Mouse (Mus musculus) forebrain, embryonic 14.5 days (tissue): ENCODE measurements at regions not wholly inside any gene's neighbourhood (a gene's known extent, or its start where the extent isn't known, plus 50 kb on each side); places are given as distances from the start of the nearest gene placed in this dataset.
A peak's percentile ranks its signal among the peaks of the same experiment; 100 is the strongest.

Source experiments
- ATAC-seq: fragments of 200-750 bp; cut with Nextera tagmentation; 2 replicates; pipeline ENCODE4 v1.8.0; 2017; ENCODE audit warnings: mild to moderate bottlenecking, moderate library complexity
- DNase-seq: peaks from one replicate; pipeline ENCODE4 v3.0.0-alpha.2; 2015; ENCODE audit warnings: low spot score
- H3K27ac ChIP-seq: fragments of 300-500 bp; sonication (generic); 2 replicates; pipeline ENCODE4 v1.5.1; 2014; ENCODE audit warnings: low read depth, mild to moderate bottlenecking, control low read depth, low read length, moderate library complexity
- H3K27me3 ChIP-seq: fragments of 300-500 bp; sonication (generic); replicated peaks from 2 replicates; pipeline ENCODE4 v1.6.1; 2014; ENCODE audit warnings: low read length, control low read depth, mixed read lengths; ENCODE audit not compliant: control insufficient read depth, insufficient read depth
- H3K36me3 ChIP-seq: fragments of 300-500 bp; sonication (generic); 2 replicates; pipeline ENCODE4 v1.6.1; 2014; ENCODE audit warnings: low read length, control low read depth; ENCODE audit not compliant: control insufficient read depth, insufficient read depth
- H3K4me1 ChIP-seq: fragments of 300-500 bp; sonication (generic); 2 replicates; pipeline ENCODE4 v1.6.1; 2014; ENCODE audit warnings: antibody characterized with exemption, low read length, control low read depth; ENCODE audit not compliant: control insufficient read depth, insufficient read depth
- H3K4me2 ChIP-seq: fragments of 300-500 bp; sonication (generic); 2 replicates; pipeline ENCODE4 v1.6.1; 2014; ENCODE audit warnings: mild to moderate bottlenecking, control low read depth, low read length
- H3K4me3 ChIP-seq: fragments of 300-500 bp; sonication (generic); 2 replicates; pipeline ENCODE4 v1.5.1; 2014; ENCODE audit warnings: low read depth, low read length, control low read depth
- H3K9ac ChIP-seq: fragments of 300-500 bp; sonication (generic); 2 replicates; pipeline ENCODE4 v1.6.1; 2014; ENCODE audit warnings: mild to moderate bottlenecking, low read length, control low read depth, moderate library complexity
- H3K9me3 ChIP-seq: fragments of 300-500 bp; sonication (generic); replicated peaks from 2 replicates; pipeline ENCODE4 v1.6.1; 2016; ENCODE audit warnings: low read length, control low read depth, mixed read lengths; ENCODE audit not compliant: control insufficient read depth
- WGBS: fragments of 180-500 bp; shearing (Covaris S2); extraction: QIAGEN DNeasy Blood & Tissue Kit; methylation state at CpG from one replicate; pipeline ENCODE4 v1.1.7; 2014; 5-methylcytosine and 5-hydroxymethylcytosine counted together

DNA sequence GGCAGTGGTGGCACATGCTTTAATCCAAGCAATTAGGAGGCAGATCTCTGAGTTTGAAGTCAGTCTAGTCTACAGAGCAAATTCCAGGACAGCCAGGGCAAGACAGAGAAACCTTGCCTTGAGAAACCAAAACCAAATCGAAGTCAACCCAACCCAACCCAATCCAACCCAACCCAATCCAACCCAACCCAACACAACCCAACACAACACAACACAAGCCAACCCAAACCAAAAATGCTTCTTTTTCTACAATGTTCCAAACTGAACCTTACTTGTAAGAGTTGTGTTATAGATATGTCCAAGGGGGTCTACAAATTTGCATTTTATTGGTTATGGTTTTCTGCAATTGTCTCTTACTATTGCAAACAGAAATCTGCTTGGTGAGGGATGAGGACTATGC lies 52.8 kb upstream of the Chodl start:
- H3K27me3 ChIP-seq: no peaks in the 10 kb centered on the region
- H3K9me3 ChIP-seq: no peaks in the 10 kb centered on the region
- H3K27ac ChIP-seq: no peak overlapping the region
- DNase-seq (no peak), ATAC-seq (no peak)
- no peak overlapping the region for H3K9ac ChIP-seq
- H3K4me2 ChIP-seq: no peak overlapping the region
- H3K36me3 ChIP-seq: no peaks in the 10 kb centered on the region
- 88% methylated on average over 1 of the region's 1 CpGs for WGBS
- no peaks in the 10 kb centered on the region for H3K4me1 ChIP-seq
- H3K4me3 ChIP-seq: no peak overlapping the region

DNA sequence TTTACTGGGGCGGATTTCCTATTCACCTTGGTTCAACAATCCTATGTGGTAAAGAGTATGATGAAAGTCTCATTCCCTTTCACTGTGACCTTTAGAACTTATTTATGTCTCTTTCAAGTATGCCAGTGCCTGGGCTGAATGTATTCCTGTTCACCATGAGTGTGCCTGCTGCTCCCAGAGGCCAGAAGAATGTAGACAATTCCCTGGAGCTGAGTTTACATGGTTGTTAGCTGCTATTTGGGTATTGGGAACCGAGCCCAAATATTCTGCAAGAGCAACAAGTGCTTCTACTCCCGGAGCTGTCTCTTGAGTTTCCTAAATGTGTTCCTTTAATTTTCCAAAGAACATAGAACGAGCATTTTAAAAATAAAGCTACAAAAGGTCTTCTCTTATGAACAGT lies 71.7 kb upstream of the Chodl start:
- 88% methylated on average over 4 of the region's 4 CpGs for WGBS
- Histone ChIP-seq H3K9ac (no peak overlapping the region), H3K4me2 (no peak overlapping the region), H3K27me3 (no peaks in the 10 kb centered on the region), H3K4me1 (no peaks in the 10 kb centered on the region), H3K9me3 (no peaks in the 10 kb centered on the region), H3K27ac (no peak overlapping the region), H3K4me3 (no peak overlapping the region), H3K36me3 (no peaks in the 10 kb centered on the region)
- no peak for DNase-seq
- no peak for ATAC-seq

- ATAC-seq: no peak
- WGBS: 75% methylated on average over 7 of the region's 7 CpGs
Observed at GRCm38 (mm10) chr16:78830957-78831356, 99.8 kb upstream of the Chodl start.

GRCm38 (mm10) chr16:78827739-78828138 lies 103.0 kb upstream of the Chodl start:
- peak; percentile 95 for DNase-seq
- Histone ChIP-seq H3K27ac (no peak overlapping the region), H3K36me3 (no peaks in the 10 kb centered on the region), H3K4me1 (0 out of 2 replicates have a peak, but pooled peaks cover 4% of the 10 kb centered on the region), H3K9ac (no peak overlapping the region), H3K9me3 (no peaks in the 10 kb centered on the region), H3K4me2 (no peak overlapping the region), H3K4me3 (no peak overlapping the region), H3K27me3 (no peaks in the 10 kb centered on the region)
- peak; percentile 97 for ATAC-seq
- 3% methylated on average over 3 of the region's 3 CpGs for WGBS

More at GRCm38 (mm10) chr16:78830957-78831356, 99.8 kb upstream of the Chodl start:
- Histone ChIP-seq H3K9me3 (no peaks in the 10 kb centered on the region), H3K4me3 (no peak overlapping the region), H3K27me3 (no peaks in the 10 kb centered on the region), H3K4me2 (no peak overlapping the region), H3K9ac (no peak overlapping the region), H3K27ac (no peak overlapping the region), H3K36me3 (no peaks in the 10 kb centered on the region), H3K4me1 (0 out of 2 replicates have a peak, but pooled peaks cover 4% of the 10 kb centered on the region)
- peak; percentile 38 for DNase-seq

DNA sequence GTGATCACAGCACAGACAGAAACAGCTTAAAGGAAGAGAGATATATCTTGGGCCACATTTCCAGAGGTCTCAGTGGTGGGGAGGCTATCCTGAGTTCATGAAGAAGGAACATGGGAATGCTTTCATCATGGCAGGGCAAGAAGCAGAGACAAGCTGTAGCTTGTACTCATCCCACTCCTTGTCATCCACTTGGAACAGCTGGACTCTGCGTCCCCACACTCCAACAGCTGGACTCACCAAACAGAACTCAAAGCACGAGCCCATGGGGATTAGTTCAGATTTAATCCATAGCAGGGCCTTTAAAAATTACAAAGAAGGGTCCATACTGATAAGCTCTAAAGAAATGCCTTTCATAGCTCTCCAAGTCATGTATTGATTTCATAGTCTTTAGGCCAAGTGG lies 140.7 kb upstream of the Chodl start:
- Histone ChIP-seq H3K27ac (no peak overlapping the region), H3K4me3 (no peak overlapping the region), H3K9me3 (no peaks in the 10 kb centered on the region), H3K9ac (no peak overlapping the region), H3K36me3 (no peaks in the 10 kb centered on the region), H3K4me2 (no peak overlapping the region), H3K4me1 (no peaks in the 10 kb centered on the region), H3K27me3 (no peaks in the 10 kb centered on the region)
- DNase-seq (no peak), ATAC-seq (no peak)
- WGBS: 83% methylated on average over 2 of the region's 2 CpGs

GRCm38 (mm10) chr16:78759226-78759625 lies 171.5 kb upstream of the Chodl start:
- no peaks in the 10 kb centered on the region for H3K4me1 ChIP-seq

GRCm38 (mm10) chr16:78737902-78738301 lies 161.4 kb upstream of the D16Ertd472e start:
- no peaks in the 10 kb centered on the region for H3K9me3 ChIP-seq
- 83% methylated on average over 4 of the region's 4 CpGs for WGBS
- no peak for ATAC-seq
- no peak overlapping the region for H3K4me3 ChIP-seq
- no peaks in the 10 kb centered on the region for H3K27me3 ChIP-seq
- no peaks in the 10 kb centered on the region for H3K36me3 ChIP-seq
- no peak for DNase-seq
- no peak overlapping the region for H3K27ac ChIP-seq
- no peaks in the 10 kb centered on the region for H3K4me1 ChIP-seq
- H3K4me2 ChIP-seq: no peak overlapping the region
- no peak overlapping the region for H3K9ac ChIP-seq

More at GRCm38 (mm10) chr16:78759226-78759625, 171.5 kb upstream of the Chodl start:
- Histone ChIP-seq H3K9me3 (no peaks in the 10 kb centered on the region), H3K9ac (no peak overlapping the region), H3K27me3 (no peaks in the 10 kb centered on the region), H3K4me2 (no peak overlapping the region), H3K4me3 (no peak overlapping the region), H3K36me3 (no peaks in the 10 kb centered on the region), H3K27ac (no peak overlapping the region)
- no peak for DNase-seq
- ATAC-seq: no peak

- WGBS: 56% methylated on average over 13 of the region's 13 CpGs
- H3K4me1 ChIP-seq: no peaks in the 10 kb centered on the region
- DNase-seq: peak; percentile 75
- no peak overlapping the region for H3K9ac ChIP-seq
- no peaks in the 10 kb centered on the region for H3K9me3 ChIP-seq
- H3K36me3 ChIP-seq: no peaks in the 10 kb centered on the region
- no peak overlapping the region for H3K27ac ChIP-seq
- ATAC-seq: peak; percentile 93
- no peaks in the 10 kb centered on the region for H3K27me3 ChIP-seq
- no peak overlapping the region for H3K4me2 ChIP-seq
- H3K4me3 ChIP-seq: no peak overlapping the region
Observed at GRCm38 (mm10) chr16:78730583-78731501, 154.3 kb upstream of the D16Ertd472e start.

DNA sequence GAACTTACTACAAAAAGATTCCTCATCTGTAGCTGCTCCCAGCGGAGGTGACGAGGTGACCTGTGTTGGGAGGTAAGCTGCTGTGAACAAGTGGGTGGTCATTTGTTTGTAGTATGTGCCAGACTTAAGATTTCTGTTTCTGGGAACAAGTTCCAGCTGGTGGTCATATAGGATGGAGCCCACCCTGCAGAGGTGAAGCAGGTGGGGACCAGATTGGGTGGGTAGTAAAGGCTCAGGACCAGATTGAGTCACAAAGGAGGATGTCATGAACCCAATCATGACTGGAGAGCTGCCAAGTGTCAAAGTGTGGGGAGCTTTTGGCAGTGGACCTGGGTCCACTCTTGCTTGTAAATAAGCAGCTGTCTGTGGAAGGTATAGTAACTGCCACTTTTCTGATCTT lies 149.0 kb upstream of the D16Ertd472e start:
- no peak overlapping the region for H3K4me3 ChIP-seq
- peak; percentile 44; the same call in 1 of the 2 replicates for ATAC-seq
- H3K9ac ChIP-seq: no peak overlapping the region
- H3K9me3 ChIP-seq: no peaks in the 10 kb centered on the region
- H3K27me3 ChIP-seq: no peaks in the 10 kb centered on the region
- no peaks in the 10 kb centered on the region for H3K36me3 ChIP-seq
- no peaks in the 10 kb centered on the region for H3K4me1 ChIP-seq
- no peak overlapping the region for H3K27ac ChIP-seq
- DNase-seq: peak; percentile 7
- WGBS: 77% methylated on average over 2 of the region's 2 CpGs
- H3K4me2 ChIP-seq: no peak overlapping the region
